Mouse (Mus musculus) neural tube, embryonic 11.5 days (tissue): ENCODE measurements around the gene Akap14. TPM values are rescaled to one million over a fixed set of nuclear protein-coding genes. Genes with fewer than 3 reads are reported as not detected.
A peak's percentile ranks its signal among the peaks of the same experiment; 100 is the strongest.
"Not testable (repeated sequence)": the region's sequence is repeated elsewhere in the genome, so short reads cannot be mapped to it uniquely, and the experiment has no call there.

Experiments used
- ATAC-seq: fragments of 200-750 bp; cut with Nextera tagmentation; 2 replicates; pipeline ENCODE4 v1.8.0; 2017; ENCODE audit warnings: moderate number of reproducible peaks, mild to moderate bottlenecking, moderate TSS enrichment, moderate library complexity; ENCODE audit not compliant: insufficient read depth, low FRiP score, low TSS enrichment
- DNase-seq: peaks from one replicate; pipeline ENCODE4 v3.0.0-alpha.2; 2015; ENCODE audit warnings: low spot score
- H3K27ac ChIP-seq: fragments of 300-500 bp; sonication (generic); 2 replicates; pipeline ENCODE4 v1.5.1; 2014; ENCODE audit warnings: low read depth, mild to moderate bottlenecking, low read length
- H3K27me3 ChIP-seq: fragments of 300-500 bp; sonication (generic); 2 replicates; pipeline ENCODE4 v1.6.1; 2014; ENCODE audit warnings: mild to moderate bottlenecking, low read length, mixed read lengths; ENCODE audit not compliant: control insufficient read depth, insufficient read depth
- H3K36me3 ChIP-seq: fragments of 300-500 bp; sonication (generic); 2 replicates; pipeline ENCODE4 v1.6.1; 2014; ENCODE audit warnings: mild to moderate bottlenecking, low read length, moderate library complexity, mixed read lengths; ENCODE audit not compliant: control insufficient read depth, insufficient read depth
- H3K4me1 ChIP-seq: fragments of 300-500 bp; sonication (generic); 2 replicates; pipeline ENCODE4 v1.6.1; 2014; ENCODE audit warnings: low read length, mixed read lengths; ENCODE audit not compliant: control insufficient read depth, insufficient read depth
- H3K4me2 ChIP-seq: fragments of 300-500 bp; sonication (generic); 2 replicates; pipeline ENCODE4 v1.6.1; 2014; ENCODE audit warnings: low read depth, mild to moderate bottlenecking, moderate library complexity
- H3K4me3 ChIP-seq: fragments of 300-500 bp; sonication (generic); 2 replicates; pipeline ENCODE4 v1.5.1; 2014; ENCODE audit warnings: low read depth, low read length
- H3K9ac ChIP-seq: fragments of 300-500 bp; sonication (generic); 2 replicates; pipeline ENCODE4 v1.6.1; 2014; ENCODE audit warnings: mild to moderate bottlenecking, low read length
- H3K9me3 ChIP-seq: fragments of 300-500 bp; sonication (generic); 2 replicates; pipeline ENCODE4 v1.6.1; 2016; ENCODE audit warnings: low read length; ENCODE audit not compliant: control insufficient read depth
- WGBS: fragments of 180-500 bp; shearing (Covaris S2); extraction: QIAGEN DNeasy Blood & Tissue Kit; methylation state at CpG from one replicate; pipeline ENCODE4 v1.1.7; 2014; 5-methylcytosine and 5-hydroxymethylcytosine counted together
- polyA plus RNA-seq: library from polyadenylated mRNA; unstranded; fragments of >200 nt; fragmentation: Nextera tagmentation; extraction: Ambion mirVana; gene quantifications from 2 replicates; pipeline ENCODE4 v1.2.1, GENCODE M21; 2014

Gene Akap14
- polyA plus RNA-seq, 1 experiment from 2014 or later, result 0.29 TPM

GRCm38 (mm10) chrX:37161169-37161568 is 7.5 kb downstream of the Akap14 start:
- Histone ChIP-seq H3K4me1 (no peaks in the 10 kb centered on the region), H3K36me3 (no peaks in the 10 kb centered on the region), H3K27ac (no peak overlapping the region), H3K9me3 (no peaks in the 10 kb centered on the region), H3K4me3 (no peak overlapping the region), H3K4me2 (no peak overlapping the region), H3K27me3 (no peaks in the 10 kb centered on the region), H3K9ac (no peak overlapping the region)
- DNase-seq (no peak), ATAC-seq (no peak)
- WGBS, result 78% methylated on average over 10 of the region's 10 CpGs

DNA sequence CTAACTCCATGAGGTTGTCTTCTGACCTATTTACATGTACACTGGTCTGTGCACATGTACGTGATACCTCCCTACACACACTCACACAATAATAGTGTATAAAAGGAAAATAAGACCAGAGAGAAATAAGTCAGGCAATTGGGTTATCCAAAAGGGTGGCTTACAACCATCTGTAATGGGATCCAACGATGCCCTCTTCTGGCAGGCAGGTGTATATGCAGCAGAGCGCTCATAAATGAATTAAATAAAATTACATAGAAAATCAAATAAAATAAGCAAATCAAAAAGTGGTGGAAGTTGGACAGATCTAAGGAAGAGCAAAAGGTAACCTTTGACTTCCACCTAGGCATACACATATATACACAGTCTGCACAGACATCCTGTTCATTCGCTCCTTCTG is 10.8 kb downstream of the Akap14 start:
- Histone ChIP-seq H3K4me3 (no peak overlapping the region), H3K9me3 (no peaks in the 10 kb centered on the region), H3K4me1 (no peaks in the 10 kb centered on the region), H3K4me2 (no peak overlapping the region), H3K36me3 (no peaks in the 10 kb centered on the region), H3K9ac (no peak overlapping the region), H3K27me3 (no peaks in the 10 kb centered on the region), H3K27ac (no peak overlapping the region)
- ATAC-seq (no peak), DNase-seq (no peak)
- WGBS, result 60% methylated on average over 4 of the region's 4 CpGs

GRCm38 (mm10) chrX:37144954-37145353 is 23.7 kb downstream of the Akap14 start:
- no peaks in the 10 kb centered on the region for H3K27me3 ChIP-seq
- 91% methylated on average over 2 of the region's 2 CpGs for WGBS
- no peak for ATAC-seq
- no peak overlapping the region for H3K4me2 ChIP-seq
- no peak overlapping the region for H3K27ac ChIP-seq
- no peaks in the 10 kb centered on the region for H3K9me3 ChIP-seq
- no peak for DNase-seq
- no peak overlapping the region for H3K9ac ChIP-seq
- no peak overlapping the region for H3K4me3 ChIP-seq
- peaks cover 2% of the 10 kb centered on the region; the same call in 1 of the 2 replicates for H3K36me3 ChIP-seq
- no peaks in the 10 kb centered on the region for H3K4me1 ChIP-seq

GRCm38 (mm10) chrX:37144498-37144897 is 24.1 kb downstream of the Akap14 start:
- H3K36me3 ChIP-seq, result not testable (repeated sequence)

GRCm38 (mm10) chrX:37141732-37142131 is 26.9 kb downstream of the Akap14 start:
- Histone ChIP-seq H3K4me1 (no peaks in the 10 kb centered on the region), H3K27ac (no peak overlapping the region), H3K9me3 (no peaks in the 10 kb centered on the region), H3K4me2 (no peak overlapping the region), H3K4me3 (no peak overlapping the region), H3K9ac (no peak overlapping the region), H3K27me3 (no peaks in the 10 kb centered on the region), H3K36me3 (peaks cover 2% of the 10 kb centered on the region; the same call in 1 of the 2 replicates)
- WGBS, result 88% methylated on average over 3 of the region's 3 CpGs
- no peak for DNase-seq
- ATAC-seq, result no peak

More at GRCm38 (mm10) chrX:37144498-37144897, 24.1 kb downstream of the Akap14 start:
- WGBS, result 67% methylated on average over 1 of the region's 4 CpGs
- H3K27ac ChIP-seq, H3K27me3 ChIP-seq, H3K4me1 ChIP-seq, ATAC-seq, DNase-seq, H3K4me2 ChIP-seq, H3K9ac ChIP-seq, H3K9me3 ChIP-seq, H3K4me3 ChIP-seq: not testable (repeated sequence)

DNA sequence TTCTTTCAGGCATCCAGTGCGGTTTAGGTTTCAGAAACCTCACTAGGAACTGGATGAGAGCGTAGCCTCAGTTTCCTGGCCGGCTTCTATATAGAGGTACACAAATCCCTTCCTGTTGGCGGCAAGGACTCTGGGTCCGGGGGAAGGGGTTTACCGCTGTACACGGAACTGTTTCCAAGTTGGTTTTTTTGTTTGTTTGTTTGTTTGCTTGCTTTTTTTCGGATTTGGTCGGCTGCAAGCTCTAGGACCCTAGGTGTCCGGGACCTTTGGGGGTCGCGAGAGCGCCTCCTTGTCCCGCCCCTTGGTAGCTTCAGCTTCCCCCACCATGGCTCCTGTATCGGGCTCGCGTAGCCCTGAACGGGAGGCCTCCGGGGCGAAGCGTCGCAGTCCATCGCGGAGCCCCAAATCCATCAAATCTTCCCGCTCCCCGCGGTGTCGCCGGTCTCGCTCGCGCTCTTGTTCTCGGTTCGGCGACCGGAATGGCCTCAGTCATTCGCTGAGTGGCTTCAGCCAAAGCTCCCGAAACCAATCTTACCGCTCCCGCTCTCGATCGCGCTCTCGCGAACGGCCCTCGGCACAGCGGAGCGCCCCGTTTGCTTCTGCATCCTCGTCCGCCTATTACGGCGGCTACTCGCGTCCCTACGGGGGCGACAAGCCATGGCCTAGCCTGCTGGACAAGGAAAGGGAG is 41.8 kb downstream of the Akap14 start, which contains the start of gene Nkap:
Gene Nkap (plus strand): TSS at position 125 of the 688 bp plus-strand sequence.
- H3K27me3 ChIP-seq, result no peaks in the 10 kb centered on the region
- no peaks in the 10 kb centered on the region for H3K9me3 ChIP-seq
- peak within 1 kb of the TSS; percentile 62 for H3K27ac ChIP-seq
- WGBS, result 10% methylated on average over 58 of the region's 58 CpGs
- no peaks in the 10 kb centered on the region for H3K4me1 ChIP-seq
- ATAC-seq (peak; percentile 65; the same call in 1 of the 2 replicates), DNase-seq (peak; percentile 77)
- peak within 1 kb of the TSS; percentile 46 for H3K4me2 ChIP-seq
- H3K9ac ChIP-seq, result peak within 1 kb of the TSS; percentile 77
- H3K36me3 ChIP-seq, result no peaks in the 10 kb centered on the region
- peak within 1 kb of the TSS; percentile 57 for H3K4me3 ChIP-seq

DNA sequence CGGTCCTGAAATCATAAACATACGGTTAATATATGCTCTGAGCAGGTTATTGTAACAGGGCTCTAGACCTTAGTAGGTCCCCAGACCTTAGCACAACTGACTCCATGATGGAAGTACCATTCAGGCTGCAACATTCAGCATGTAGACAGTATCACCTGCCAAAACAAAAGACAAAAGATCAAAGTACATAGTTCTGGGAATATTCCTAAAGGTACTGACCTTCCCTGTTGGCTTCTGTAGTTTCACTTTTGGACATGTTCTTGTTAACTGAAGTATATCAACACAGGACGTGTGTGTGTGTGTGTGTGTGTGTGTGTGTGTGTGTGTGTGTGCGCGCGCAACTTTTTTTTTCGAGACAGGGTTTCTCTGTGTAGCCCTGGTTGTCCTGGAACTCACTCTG is 43.1 kb downstream of the Akap14 start:
- Histone ChIP-seq H3K27ac (no peak overlapping the region), H3K9me3 (no peaks in the 10 kb centered on the region), H3K9ac (no peak overlapping the region), H3K4me1 (no peaks in the 10 kb centered on the region), H3K36me3 (no peaks in the 10 kb centered on the region), H3K4me3 (no peak overlapping the region), H3K27me3 (no peaks in the 10 kb centered on the region), H3K4me2 (no peak overlapping the region)
- WGBS, result 96% methylated on average over 7 of the region's 7 CpGs
- DNase-seq (no peak), ATAC-seq (no peak)

DNA sequence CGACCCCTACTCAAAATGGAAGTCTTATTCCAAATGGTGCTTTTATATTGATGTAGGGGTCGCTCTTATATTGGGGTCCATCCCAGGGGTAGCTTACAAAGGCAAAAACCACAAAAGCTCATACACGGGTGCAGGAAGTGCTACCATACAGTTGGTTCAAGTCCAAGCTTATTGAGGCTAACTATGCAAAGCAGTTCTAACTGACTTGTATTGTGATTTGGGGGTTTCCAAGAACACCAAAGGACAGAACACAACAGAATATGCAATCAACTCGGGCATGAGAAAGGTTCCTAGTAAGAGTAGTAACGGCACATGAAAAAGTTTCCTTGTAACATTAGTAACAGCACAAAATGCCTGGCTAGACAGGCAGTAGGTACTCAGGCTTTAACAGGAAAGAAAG is 48.4 kb downstream of the Akap14 start:
- DNase-seq, result no peak
- Histone ChIP-seq H3K9ac (no peak overlapping the region), H3K27me3 (no peaks in the 10 kb centered on the region), H3K9me3 (no peaks in the 10 kb centered on the region), H3K4me3 (no peak overlapping the region), H3K27ac (no peak overlapping the region), H3K36me3 (no peaks in the 10 kb centered on the region), H3K4me1 (no peaks in the 10 kb centered on the region), H3K4me2 (no peak overlapping the region)
- ATAC-seq, result no peak
- WGBS, result 67% methylated on average over 5 of the region's 5 CpGs

- H3K4me2 ChIP-seq, result no peak overlapping the region
- WGBS, result 65% methylated on average over 3 of the region's 3 CpGs
These were observed 49.1 kb downstream of the Akap14 start for GRCm38 (mm10) chrX:37119585-37119984.

More at GRCm38 (mm10) chrX:37119585-37119984, 49.1 kb downstream of the Akap14 start:
- Histone ChIP-seq H3K36me3 (no peaks in the 10 kb centered on the region), H3K4me1 (no peaks in the 10 kb centered on the region), H3K4me3 (no peak overlapping the region), H3K27me3 (no peaks in the 10 kb centered on the region), H3K27ac (no peak overlapping the region), H3K9ac (no peak overlapping the region), H3K9me3 (no peaks in the 10 kb centered on the region)
- DNase-seq (no peak), ATAC-seq (no peak)
